Mouse (Mus musculus) ES-Bruce4 (cell line): ENCODE data around the gene Ift27. TPM values are rescaled to one million over a fixed set of nuclear protein-coding genes. Genes with fewer than 3 reads are reported as not detected.

Experiments used
- H3K27ac ChIP-seq: 2 replicates; pipeline ENCODE4 v1.5.1; 2012; ENCODE audit warnings: low read length, inconsistent platforms; ENCODE audit not compliant: insufficient read depth
- H3K27me3 ChIP-seq: 2 replicates; pipeline ENCODE4 v1.6.1; 2012; ENCODE audit warnings: mild to moderate bottlenecking, low read length, inconsistent platforms; ENCODE audit not compliant: control insufficient read depth, poor library complexity, insufficient read depth, severe bottlenecking
- H3K36me3 ChIP-seq: 2 replicates; pipeline ENCODE4 v1.6.1; 2012; ENCODE audit warnings: inconsistent platforms, mild to moderate bottlenecking, low read length, moderate library complexity; ENCODE audit not compliant: control insufficient read depth, poor library complexity, insufficient read depth, severe bottlenecking
- H3K4me1 ChIP-seq: one replicate; pipeline ENCODE4 v1.8.1; 2011; ENCODE audit warnings: low read length; ENCODE audit not compliant: control insufficient read depth, insufficient read depth
- H3K4me3 ChIP-seq: 2 replicates; pipeline ENCODE4 v1.5.1; 2011; ENCODE audit warnings: low read depth, mild to moderate bottlenecking, low read length
- H3K9ac ChIP-seq: 2 replicates; pipeline ENCODE4 v1.6.1; 2012; ENCODE audit warnings: low read depth, mild to moderate bottlenecking, inconsistent platforms; ENCODE audit not compliant: poor library complexity, severe bottlenecking
- H3K9me3 ChIP-seq: replicated peaks from 2 replicates; pipeline ENCODE4 v1.6.1; 2012; ENCODE audit warnings: mild to moderate bottlenecking, low read length, inconsistent platforms; ENCODE audit not compliant: control insufficient read depth, poor library complexity, insufficient read depth, severe bottlenecking
- CTCF ChIP-seq: IDR thresholded peaks from one replicate; pipeline ENCODE4 v1.8.1; 2011; ENCODE audit warnings: low read depth, low read length
- EP300 ChIP-seq: IDR thresholded peaks from 2 replicates; pipeline ENCODE4 v1.6.1; 2011; ENCODE audit warnings: low read depth, low read length; ENCODE audit not compliant: insufficient read depth
- POLR2A ChIP-seq: IDR thresholded peaks from one replicate; pipeline ENCODE4 v1.8.1; 2011; ENCODE audit warnings: low read length; ENCODE audit not compliant: insufficient read depth
- polyA plus RNA-seq: library from polyadenylated mRNA; stranded (reverse); fragments of >200 nt; gene quantifications from 2 replicates; pipeline ENCODE4 v1.2.4, GENCODE M21; 2011; ENCODE audit warnings: low read depth; ENCODE audit not compliant: missing spikeins, insufficient read depth, insufficient read length

Gene Ift27
- polyA plus RNA-seq, 1 experiment, result 19.8 TPM

GRCm38 (mm10) chr15:78119704-78120103 is 54.2 kb downstream of the Ift27 start, which contains the start of gene Cacng2:
Cacng2 (minus strand) TSS chr15:78120028.
- Histone ChIP-seq H3K9ac (no peak within 1 kb of the TSS), H3K27ac (no peak within 1 kb of the TSS)

GRCm38 (mm10) chr15:78119248-78119647 is 54.7 kb downstream of the Ift27 start:
- Histone ChIP-seq H3K4me1 (no peaks in the 10 kb centered on the region), H3K4me3 (no peak overlapping the region), H3K36me3 (no peaks in the 10 kb centered on the region), H3K9ac (no peak overlapping the region), H3K9me3 (no peaks in the 10 kb centered on the region), H3K27ac (no peak overlapping the region), H3K27me3 (peaks cover 4% of the 10 kb centered on the region)
- no peak for TF ChIP-seq POLR2A

More at GRCm38 (mm10) chr15:78119704-78120103, 54.2 kb downstream of the Ift27 start, which contains the start of gene Cacng2:
- TF ChIP-seq EP300 (no peak), CTCF (no peak)
- Histone ChIP-seq H3K4me3 (no peak within 1 kb of the TSS), H3K36me3 (no peaks in the 10 kb centered on the region), H3K9me3 (no peaks in the 10 kb centered on the region), H3K27me3 (peaks cover 4% of the 10 kb centered on the region), H3K4me1 (no peaks in the 10 kb centered on the region)

- no peak overlapping the region for H3K9ac ChIP-seq
- no peak overlapping the region for H3K4me3 ChIP-seq
- peaks cover 4% of the 10 kb centered on the region for H3K27me3 ChIP-seq
- no peak for TF ChIP-seq POLR2A
- TF ChIP-seq EP300, result no peak
- no peak overlapping the region for H3K27ac ChIP-seq
- no peaks in the 10 kb centered on the region for H3K4me1 ChIP-seq
- no peaks in the 10 kb centered on the region for H3K9me3 ChIP-seq
- no peaks in the 10 kb centered on the region for H3K36me3 ChIP-seq
These were observed 55.5 kb downstream of the Ift27 start for GRCm38 (mm10) chr15:78118275-78118995.

- Histone ChIP-seq H3K36me3 (no peaks in the 10 kb centered on the region), H3K27ac (no peak overlapping the region), H3K4me1 (no peaks in the 10 kb centered on the region), H3K9ac (no peak overlapping the region), H3K4me3 (no peak overlapping the region), H3K27me3 (peaks cover 4% of the 10 kb centered on the region), H3K9me3 (no peaks in the 10 kb centered on the region)
- TF ChIP-seq CTCF (no peak), EP300 (no peak), POLR2A (no peak)
These were observed 56.2 kb downstream of the Ift27 start for GRCm38 (mm10) chr15:78117731-78118130.

- no peak overlapping the region for H3K27ac ChIP-seq
- TF ChIP-seq EP300, result no peak
- TF ChIP-seq CTCF, result no peak
- no peak for TF ChIP-seq POLR2A
- H3K9me3 ChIP-seq, result no peaks in the 10 kb centered on the region
- no peaks in the 10 kb centered on the region for H3K4me1 ChIP-seq
- no peak overlapping the region for H3K4me3 ChIP-seq
- no peak overlapping the region for H3K9ac ChIP-seq
- no peaks in the 10 kb centered on the region for H3K36me3 ChIP-seq
- peaks cover 4% of the 10 kb centered on the region for H3K27me3 ChIP-seq
These were observed 57.0 kb downstream of the Ift27 start for GRCm38 (mm10) chr15:78116936-78117335.

GRCm38 (mm10) chr15:78116244-78116643 is 57.7 kb downstream of the Ift27 start:
- H3K27ac ChIP-seq, result no peak overlapping the region
- H3K36me3 ChIP-seq, result no peaks in the 10 kb centered on the region
- no peaks in the 10 kb centered on the region for H3K9me3 ChIP-seq
- H3K27me3 ChIP-seq, result peaks cover 4% of the 10 kb centered on the region
- no peak overlapping the region for H3K4me3 ChIP-seq
- no peak for TF ChIP-seq CTCF
- TF ChIP-seq EP300, result no peak
- no peak for TF ChIP-seq POLR2A
- no peak overlapping the region for H3K9ac ChIP-seq
- no peaks in the 10 kb centered on the region for H3K4me1 ChIP-seq

Other genes with a start within 250 kb of the Ift27 start
- 167 and 174 TPM in 2 replicates for gene Txn2, start 245.1 kb downstream of the Ift27 start, polyA plus RNA-seq
- 10.1 and 10.9 TPM in 2 replicates for gene Foxred2, start 217.4 kb downstream of the Ift27 start, polyA plus RNA-seq
- 357 and 409 TPM in 2 replicates for gene Eif3d, start 203.3 kb downstream of the Ift27 start, polyA plus RNA-seq
- not detected in 2 replicates for gene Cacng2, start 54.1 kb downstream of the Ift27 start, polyA plus RNA-seq
- gene Pvalb, start 32.3 kb upstream of the Ift27 start, polyA plus RNA-seq, result not detected in 2 replicates
- not detected in 2 replicates for gene Ncf4, start 70.7 kb upstream of the Ift27 start, polyA plus RNA-seq
- not detected in 2 replicates for gene Csf2rb2, start 131.6 kb upstream of the Ift27 start, polyA plus RNA-seq
- gene Csf2rb, start 151.6 kb upstream of the Ift27 start, polyA plus RNA-seq, result 0.58 and 1.1 TPM in 2 replicates
- not detected in 2 replicates for gene Tex33, start 221.8 kb upstream of the Ift27 start, polyA plus RNA-seq
- gene Tst, start 231.8 kb upstream of the Ift27 start, polyA plus RNA-seq, result 9.8 and 10.5 TPM in 2 replicates
- gene Mpst, start 232.3 kb upstream of the Ift27 start, polyA plus RNA-seq, result 15.4 and 18.4 TPM in 2 replicates